1 mouse cellular context compared by ENCODE assay signal in the genomic region with DNA sequence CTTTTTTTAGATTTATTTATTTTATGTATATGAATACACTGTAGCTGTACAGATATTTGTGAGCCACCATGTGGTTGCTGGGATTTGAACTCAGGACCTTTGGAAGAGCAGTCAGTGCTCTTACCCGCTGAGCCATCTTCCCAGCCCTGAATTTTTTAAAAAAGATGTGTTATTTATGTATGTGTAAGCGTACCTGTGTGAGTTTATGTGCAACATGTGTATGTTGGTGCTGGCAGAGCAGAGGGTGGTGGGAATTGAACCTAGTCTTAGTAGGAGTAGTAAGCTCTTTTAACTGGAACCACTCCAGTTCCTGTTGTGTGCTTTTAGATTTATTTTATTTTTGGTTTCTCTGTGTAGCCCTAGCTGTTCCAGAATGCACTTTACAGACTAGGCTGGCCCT.
TF ChIP-seq lines count a peak whose summit lies in the region.

No protein-coding gene starts in this region.

TF ChIP-seq in MEL, 35 proteins besides CTCF, POLR2A, EP300 and RAD21:
- no peak for TF ChIP-seq MXI1 (IDR thresholded peaks at IDR 0.05; ENCODE audit: low read depth, low read length)
- no peak for TF ChIP-seq ZMIZ1 (IDR thresholded peaks at IDR 0.05; ENCODE audit: low read depth, low read length)
- TF ChIP-seq E2F4 (IDR thresholded peaks at IDR 0.05; ENCODE audit: borderline replicate concordance, low read depth, low read length), result no peak
- TF ChIP-seq TBP (IDR thresholded peaks at IDR 0.05; ENCODE audit: low read depth, low read length), result peak; percentile 63; the same call in 1 of the 2 replicates
- TF ChIP-seq HCFC1 (IDR thresholded peaks at IDR 0.05; ENCODE audit: low read depth, low read length), result no peak
